Mouse (Mus musculus) small intestine, adult 2 months (tissue): ENCODE measurements around the gene Rad23b.

Experiments used
- CTCF ChIP-seq: fragments of 200-500 bp; IDR thresholded peaks from 2 replicates; pipeline ENCODE4 v1.5.1; 2012; ENCODE audit warnings: low read depth, mild to moderate bottlenecking, control low read depth, inconsistent platforms, low read length, moderate library complexity, mixed read lengths; ENCODE audit not compliant: insufficient replicate concordance, insufficient read length; ENCODE audit errors: extremely low read depth
- POLR2A ChIP-seq: fragments of 200-500 bp; IDR thresholded peaks from 2 replicates; pipeline ENCODE4 v1.6.1; 2012; ENCODE audit warnings: low read depth, mild to moderate bottlenecking, control low read depth, inconsistent platforms, low read length, moderate library complexity

DNA sequence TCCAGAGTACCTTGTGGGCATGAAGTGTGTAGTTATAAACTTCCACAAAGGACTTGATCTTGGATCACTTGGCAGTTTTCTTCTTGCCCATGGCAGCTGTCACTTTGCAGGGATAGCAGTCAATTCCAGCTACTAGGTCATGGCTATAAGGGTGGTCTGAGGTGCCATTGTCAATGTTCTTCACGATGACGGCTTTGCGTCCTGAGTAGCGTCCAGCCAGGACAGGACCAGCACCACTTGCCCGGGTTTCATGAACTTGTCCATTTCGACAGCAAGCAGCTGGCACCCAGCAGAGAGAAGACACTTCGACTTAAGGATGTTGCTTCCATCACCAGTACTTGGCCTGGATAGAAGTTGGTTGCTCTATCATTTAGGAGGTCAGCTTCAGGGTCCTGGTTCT lies 42.6 kb downstream of the Rad23b start:
- no peak for TF ChIP-seq CTCF
- no peak for TF ChIP-seq POLR2A
